Mouse (Mus musculus) urinary bladder, postnatal 14 days (tissue): ENCODE data around the gene Fut4.
"Not testable (repeated sequence)": the region's sequence is repeated elsewhere in the genome, so short reads cannot be mapped to it uniquely, and the experiment has no call there.

Experiments
- DNase-seq: peaks from one replicate; pipeline ENCODE4 v3.0.0; 2021; ENCODE audit warnings: low spot score

The Fut4 gene

DNA sequence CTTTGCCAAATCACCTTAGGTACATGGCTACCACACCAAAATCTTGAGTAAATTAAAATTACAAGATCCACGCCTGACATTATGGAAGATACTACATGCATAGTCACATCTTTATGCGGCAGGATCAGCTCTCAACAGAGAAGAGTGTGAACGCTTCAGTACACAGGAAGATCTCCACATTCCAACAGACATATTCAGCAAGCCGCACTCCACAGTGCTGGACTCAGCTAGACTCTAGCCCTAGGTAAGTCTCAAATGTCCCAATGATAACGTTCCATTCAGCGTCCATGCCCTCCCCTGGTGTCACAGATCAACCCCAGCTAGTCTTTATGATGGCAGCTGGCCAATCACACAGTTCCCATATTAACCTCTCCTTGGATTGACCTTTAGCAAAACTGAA lies 26.2 kb downstream of the Fut4 start:
- no peak for DNase-seq

DNA sequence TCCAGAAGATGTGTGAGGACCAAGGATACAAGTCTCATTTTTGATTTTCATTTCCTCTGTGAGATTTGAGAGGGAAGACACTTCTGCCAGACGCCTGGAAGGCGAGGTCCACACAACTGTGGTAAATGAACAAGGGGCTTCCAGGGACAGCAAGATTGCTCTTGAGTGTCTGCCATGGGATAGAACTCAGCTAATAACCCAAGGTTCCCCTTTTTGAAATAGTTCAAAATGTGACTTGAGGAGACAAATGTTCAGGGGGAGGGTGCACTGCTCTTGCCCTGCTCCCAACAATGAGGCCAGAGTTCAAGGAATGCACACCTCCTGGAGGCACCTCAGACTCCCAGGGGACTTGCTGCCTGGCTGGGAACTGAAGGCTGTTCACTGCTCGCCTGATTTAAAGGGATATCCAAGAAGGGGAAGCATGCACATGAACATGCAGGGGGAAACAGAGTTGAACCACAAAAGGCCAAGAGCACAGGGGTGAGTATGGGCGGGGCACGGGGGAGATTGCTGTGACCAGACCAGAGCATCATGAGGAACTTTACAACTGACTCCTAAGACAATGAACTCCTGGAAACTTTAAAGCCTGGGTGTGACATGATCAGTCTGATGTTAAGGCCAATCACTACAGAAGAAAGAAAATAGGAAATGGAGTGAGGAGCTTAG lies 27.3 kb downstream of the Fut4 start:
- no peak for DNase-seq

DNA sequence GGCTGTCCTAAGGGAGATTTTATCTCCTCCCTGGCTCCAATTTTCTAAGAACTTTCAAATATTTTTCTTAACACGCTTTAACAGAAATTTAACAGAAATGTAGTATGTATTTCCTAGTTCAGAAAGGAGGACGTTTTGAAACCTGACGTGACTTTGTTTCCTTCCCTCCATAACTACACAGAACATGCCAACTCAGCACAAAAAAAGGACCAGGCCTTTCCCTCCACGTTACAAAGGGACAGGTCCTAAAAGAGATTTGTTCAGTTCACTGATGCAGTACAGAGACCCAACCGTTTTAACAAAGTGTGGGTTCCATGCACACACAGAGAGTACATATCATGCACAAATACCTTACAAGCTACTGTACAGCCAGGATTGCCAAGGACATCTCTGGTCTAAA lies 30.6 kb downstream of the Fut4 start:
- no peak for DNase-seq

DNA sequence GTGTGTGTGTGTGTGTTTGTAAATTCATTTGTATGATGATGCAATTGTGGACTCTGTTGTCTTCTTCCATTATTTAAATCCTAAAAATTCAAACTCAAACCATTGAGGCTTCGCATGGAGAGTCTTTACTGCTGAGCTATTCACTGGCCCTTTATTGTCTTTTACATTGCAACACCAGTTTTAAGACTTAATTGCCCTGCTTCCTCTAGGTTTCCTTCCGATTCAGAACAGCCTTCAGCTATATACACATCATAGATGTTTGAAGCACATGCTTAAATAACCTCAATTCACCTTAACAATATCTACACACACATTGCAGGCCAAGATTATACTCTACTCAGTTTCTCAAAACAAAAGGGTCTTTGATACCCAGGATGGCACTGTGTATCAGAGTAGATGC lies 31.8 kb downstream of the Fut4 start:
- DNase-seq = no peak

DNA sequence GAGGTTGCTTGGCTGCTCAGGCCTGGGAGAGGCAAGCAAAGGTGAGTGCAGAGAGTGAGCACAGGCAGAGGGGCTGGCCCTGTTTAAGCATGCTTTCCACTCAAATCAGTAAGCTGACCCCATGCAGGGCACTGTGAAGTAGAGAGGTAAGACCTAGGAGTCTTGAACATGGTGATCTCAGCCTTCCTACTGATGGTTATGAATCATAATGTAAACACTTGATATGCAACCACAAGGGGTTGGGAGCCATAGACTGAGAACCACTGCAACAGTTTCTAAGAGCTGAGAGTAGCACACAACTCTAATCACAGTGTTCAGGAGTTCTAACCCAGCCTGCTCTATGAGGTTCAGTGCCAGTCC lies 33.9 kb downstream of the Fut4 start:
- no peak for DNase-seq

DNA sequence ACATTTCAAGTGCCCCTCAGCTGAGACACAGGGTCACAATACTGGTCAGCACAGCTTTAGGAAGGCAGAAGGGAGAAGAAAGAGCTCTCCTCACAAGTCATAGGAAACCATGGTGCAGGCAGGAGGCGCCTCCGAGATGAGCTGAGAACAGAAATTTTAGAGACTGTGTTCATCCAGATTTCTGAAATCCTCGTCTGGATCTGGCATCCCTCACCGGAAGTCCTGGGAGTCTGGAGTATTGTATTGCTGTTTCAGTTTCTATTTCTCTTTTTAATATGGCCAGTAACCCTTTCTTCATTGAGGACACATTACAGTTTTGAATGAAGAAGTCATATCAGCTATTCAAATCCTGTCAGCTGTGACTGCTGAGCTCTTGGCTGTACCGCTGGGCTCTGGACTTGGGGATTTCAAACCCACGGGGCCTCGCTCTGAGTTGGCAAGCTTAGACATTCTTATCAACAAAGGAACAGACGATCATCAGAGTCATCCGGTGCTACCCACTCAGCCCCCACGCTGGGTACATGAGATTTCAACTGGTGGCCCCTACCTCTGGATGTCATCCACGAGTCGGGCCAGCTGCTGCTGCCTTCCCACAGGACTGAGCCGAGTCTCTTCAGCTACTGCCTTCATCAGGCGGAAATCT lies 34.4 kb downstream of the Fut4 start:
- DNase-seq = peak; percentile 44

DNA sequence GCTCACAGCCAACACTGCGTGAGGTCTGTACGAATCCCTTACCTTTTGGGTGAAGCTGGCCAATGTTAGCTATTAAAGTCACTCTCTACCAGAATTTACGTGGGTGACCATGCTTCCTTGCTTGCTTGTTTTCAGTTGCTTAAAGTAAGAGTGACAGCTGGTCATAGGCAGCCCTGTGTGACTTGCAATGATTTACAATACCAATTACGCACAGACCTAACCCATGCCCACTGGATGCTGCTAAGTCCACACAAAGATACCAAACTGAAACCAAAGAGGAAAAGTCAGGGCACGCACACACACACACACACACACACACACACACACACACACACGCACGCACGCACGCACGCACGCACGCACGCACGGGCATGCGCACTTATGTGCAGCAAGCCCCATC lies 36.9 kb downstream of the Fut4 start:
- no peak for DNase-seq

DNA sequence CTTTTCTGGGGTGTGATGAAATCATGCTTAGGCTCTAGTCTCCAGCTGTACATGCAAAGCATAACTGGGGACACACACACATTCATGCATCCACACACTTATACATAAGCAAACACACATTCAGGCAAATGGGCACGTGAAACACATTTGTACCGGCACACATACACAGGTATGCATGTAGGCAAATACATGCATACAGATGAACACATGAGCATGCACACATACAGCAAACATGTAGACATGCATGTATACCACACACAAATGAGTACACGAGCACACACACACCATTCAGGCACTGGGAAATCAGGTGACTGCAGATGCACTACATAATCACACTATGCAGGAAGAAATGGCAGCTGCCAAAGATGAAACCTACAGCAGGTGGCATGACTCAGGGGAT lies 41.3 kb downstream of the Fut4 start:
- no peak for DNase-seq

DNA sequence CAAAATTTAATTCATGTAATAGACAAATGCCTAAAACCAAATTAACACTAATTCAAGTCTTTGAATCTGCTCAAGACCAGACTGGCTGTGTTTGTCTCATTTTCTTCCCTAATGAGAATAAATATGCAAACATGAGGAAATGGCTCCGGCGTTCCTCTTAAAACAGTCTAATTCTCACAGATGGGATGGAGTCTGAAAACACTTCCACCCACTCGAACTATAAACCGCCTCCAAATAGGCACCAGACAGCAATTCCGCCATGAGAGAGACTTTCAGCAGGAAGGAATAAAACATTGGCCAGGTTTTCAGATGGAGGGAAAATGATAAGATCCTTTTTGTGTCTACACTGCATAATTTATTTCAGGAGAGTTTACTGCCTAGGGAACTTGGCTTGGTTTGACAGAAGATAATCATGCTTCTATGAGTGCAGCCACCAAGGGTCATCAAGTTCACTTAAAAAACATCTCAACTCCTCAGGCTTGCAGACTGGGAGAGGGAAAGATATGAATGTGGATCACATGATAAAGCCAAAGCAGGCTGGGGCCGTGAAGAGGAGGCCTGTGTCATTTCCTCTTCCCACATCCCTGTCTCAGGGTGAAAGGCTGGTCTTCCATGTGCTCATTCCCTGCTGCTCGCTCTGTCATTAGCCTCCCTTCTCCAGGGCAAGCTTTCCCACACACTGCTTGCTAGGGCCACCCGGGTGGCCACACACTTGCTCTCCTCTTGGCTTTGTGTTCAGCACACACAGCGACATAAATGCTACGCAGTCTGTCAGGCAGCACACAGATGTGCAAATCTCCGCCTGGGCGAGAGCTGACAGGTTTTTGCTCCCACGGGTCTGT lies 46.7 kb downstream of the Fut4 start:
- no peak for DNase-seq

DNA sequence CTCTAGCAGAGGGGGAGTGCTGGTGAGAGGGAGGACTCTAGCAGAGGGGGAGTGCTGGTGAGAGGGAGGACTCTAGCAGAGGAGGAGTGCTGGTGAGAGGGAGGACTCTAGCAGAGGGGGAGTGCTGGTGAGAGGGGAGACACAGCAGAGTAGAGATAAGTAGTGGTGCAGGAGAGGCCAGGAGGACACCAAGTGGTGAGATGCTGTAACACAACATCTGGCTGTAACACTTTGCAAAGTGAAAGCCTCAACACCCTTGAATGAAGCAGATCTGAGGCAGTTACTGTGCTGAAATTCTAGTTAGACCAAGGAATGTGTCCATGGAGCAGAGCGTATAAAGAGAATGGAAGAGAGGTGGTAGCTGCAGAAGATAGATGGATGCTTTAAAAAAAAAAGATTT lies 51.4 kb downstream of the Fut4 start:
- DNase-seq = not testable (repeated sequence)

DNA sequence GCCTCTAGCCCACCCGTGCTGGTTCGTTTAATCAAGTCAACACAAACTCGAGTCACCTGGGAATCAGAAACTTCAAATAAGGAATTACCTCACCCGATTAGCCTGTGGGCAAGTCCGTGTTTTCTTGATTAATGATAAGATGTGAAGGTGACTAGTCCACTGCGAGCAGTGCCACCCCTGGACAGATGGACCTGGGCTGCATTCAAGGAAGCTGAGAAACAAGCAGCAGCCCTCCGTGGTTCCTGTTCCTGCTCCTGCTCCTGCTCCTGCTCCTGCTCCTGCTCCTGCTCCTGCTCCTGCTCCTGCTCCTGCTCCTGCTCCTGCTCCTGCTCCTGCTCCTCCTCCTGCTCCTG lies 52.9 kb downstream of the Fut4 start:
- no peak for DNase-seq

DNA sequence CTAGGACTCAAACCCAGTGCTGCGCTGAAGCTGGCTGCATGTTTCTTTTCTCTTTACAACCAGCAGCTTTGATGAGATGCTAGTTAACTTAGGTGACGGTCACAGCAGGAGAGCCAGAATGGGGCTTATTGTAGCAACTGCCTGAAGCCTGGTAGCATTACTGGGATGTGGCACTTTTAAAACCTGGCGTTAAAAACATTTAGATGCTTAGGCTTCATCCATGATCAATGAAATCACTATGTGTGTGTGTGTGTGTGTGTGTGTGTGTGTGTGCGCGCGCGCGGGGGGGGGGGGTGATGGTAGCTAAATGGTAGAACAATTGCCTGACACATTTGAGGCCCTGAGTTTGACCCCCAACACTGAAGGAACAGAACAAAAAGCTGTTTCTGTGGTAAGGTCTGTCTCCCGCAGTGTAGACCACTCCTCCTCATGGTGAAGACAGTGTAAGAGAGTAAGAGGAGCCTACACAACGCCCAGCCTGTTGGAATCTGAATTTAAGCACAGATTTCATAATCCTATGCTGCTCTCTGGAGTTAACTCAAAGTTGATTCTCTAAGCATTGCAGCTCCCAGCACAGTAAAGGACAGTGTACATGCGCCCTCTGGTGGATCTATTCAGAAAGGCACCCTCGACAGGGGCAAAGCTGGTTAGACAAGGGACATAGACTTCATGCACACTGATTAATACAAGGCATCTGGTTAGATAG lies 53.5 kb downstream of the Fut4 start:
- peak; percentile 92 for DNase-seq
